Mouse (Mus musculus) heart, postnatal 0 days (tissue): ENCODE measurements around the gene Gm42878.

Source experiments
- CTCF ChIP-seq: IDR thresholded peaks from 2 replicates; pipeline ENCODE4 v1.5.1; 2016; ENCODE audit warnings: antibody characterized with exemption, control low read depth, low read depth
- EP300 ChIP-seq: IDR thresholded peaks from 2 replicates; pipeline ENCODE4 v1.6.1; 2016; ENCODE audit warnings: antibody characterized with exemption, low read depth

DNA sequence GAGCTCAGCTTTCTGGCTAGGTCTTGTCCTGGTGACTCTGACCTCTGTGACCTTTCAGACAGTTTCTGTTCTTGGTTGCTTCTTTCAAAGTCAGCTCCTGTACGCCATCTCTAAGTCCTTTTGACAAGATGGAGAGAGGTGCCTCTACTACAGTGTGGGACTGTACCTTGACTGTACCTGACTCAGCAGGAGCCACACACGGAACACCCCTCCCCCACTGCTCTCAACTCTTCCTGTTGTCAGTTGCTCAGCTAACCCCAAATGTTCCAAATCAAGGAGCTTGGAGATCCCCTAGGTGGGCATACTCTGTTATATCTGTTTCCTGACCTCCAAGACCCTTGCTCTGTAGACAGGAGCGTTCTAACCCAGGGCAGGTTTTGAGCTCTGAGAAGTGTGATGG lies 42.1 kb downstream of the Gm42878 start, which contains the start of gene Adam1b:
- TF ChIP-seq CTCF (no peak), EP300 (no peak)
